In the genomic region with DNA sequence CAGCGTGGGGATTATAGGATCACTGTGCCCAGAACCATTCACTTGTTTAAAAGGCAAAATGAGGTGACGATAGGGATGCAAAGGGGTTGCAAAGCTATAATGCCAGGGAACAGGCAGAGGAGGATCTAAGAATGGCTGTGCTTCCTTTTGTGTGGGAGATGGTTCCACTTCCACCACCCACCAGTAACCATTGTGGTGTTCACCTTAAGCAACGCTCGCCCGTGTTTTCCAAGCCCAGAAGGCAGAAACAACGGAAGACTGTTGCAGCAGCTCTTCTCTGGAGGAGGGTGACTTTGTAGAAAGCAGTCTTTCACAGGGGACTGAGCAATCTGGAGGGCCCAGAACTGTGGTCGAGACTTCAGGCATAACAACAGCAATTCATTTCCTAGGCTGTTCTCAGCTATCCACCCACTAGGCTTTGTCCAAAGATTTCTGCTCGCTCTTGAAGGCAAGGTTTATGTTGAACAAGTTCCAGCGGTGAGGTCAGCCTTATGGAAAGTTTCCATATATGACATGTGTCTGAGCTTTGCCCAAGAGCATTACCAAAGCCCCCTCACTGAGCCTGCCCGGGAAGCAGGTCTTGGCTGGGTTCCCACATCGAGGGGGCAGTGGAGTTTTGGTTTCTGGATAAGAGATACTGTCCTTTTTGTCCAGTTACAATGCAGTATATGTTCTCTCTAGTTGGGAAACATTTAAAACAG, we compare ENCODE assay signal across 10 mouse cellular contexts. TPM values are rescaled to one million over a fixed set of nuclear protein-coding genes. Genes with fewer than 3 reads are reported as not detected.
DNase-seq lines count a peak whose midpoint lies in the region; ATAC-seq and TF ChIP-seq lines count a peak whose summit lies in the region.
"Had no signal": no experiment of that assay in that cellular context is flagged by ENCODE, and none has a peak within 500 bp of the region (broad histone marks: within the 10 kb centered on the region; RNA-seq: fewer than 3 reads in every experiment).

No protein-coding gene starts in this region.

- H3K27me3 ChIP-seq in forebrain, embryonic 16.5 days (replicated peaks; ENCODE audit: control insufficient read depth, insufficient read depth, low read length): no peaks in the 10 kb centered on the region
- no peaks in the 10 kb centered on the region for H3K27me3 ChIP-seq in forebrain, postnatal 0 days (ENCODE audit: insufficient read depth, low read length)
- H3K27me3 ChIP-seq in heart, embryonic 15.5 days: no peaks in the 10 kb centered on the region

- WGBS in forebrain, embryonic 16.5 days: 52% methylated on average over 11 of the region's 11 CpGs
- 50% methylated on average over 11 of the region's 11 CpGs for WGBS in forebrain, postnatal 0 days
- WGBS in heart, embryonic 15.5 days: 43% methylated on average over 11 of the region's 11 CpGs
- 30% methylated on average over 11 of the region's 11 CpGs for WGBS in olfactory bulb, adult 2 months

- H3K9ac ChIP-seq in forebrain, embryonic 16.5 days (replicated peaks; ENCODE audit: low read depth, low read length): no peak overlapping the region
- H3K9ac ChIP-seq in forebrain, postnatal 0 days: no peak overlapping the region
- no peak overlapping the region for H3K9ac ChIP-seq in heart, embryonic 15.5 days

- H3K36me3 ChIP-seq in forebrain, embryonic 16.5 days (ENCODE audit: control insufficient read depth, insufficient read depth): peaks cover 9% of the 10 kb centered on the region; the same call in 1 of the 2 replicates
- peaks cover 27% of the 10 kb centered on the region for H3K36me3 ChIP-seq in forebrain, postnatal 0 days (ENCODE audit: insufficient read depth)
- H3K36me3 ChIP-seq in heart, embryonic 15.5 days: peaks cover 3% of the 10 kb centered on the region; the same call in 1 of the 2 replicates

- H3K4me3 ChIP-seq in forebrain, embryonic 16.5 days (replicated peaks; ENCODE audit: low read length): no peak overlapping the region
- H3K4me3 ChIP-seq in forebrain, postnatal 0 days (ENCODE audit: low read depth, low read length): no peak overlapping the region
- H3K4me3 ChIP-seq in heart, embryonic 15.5 days: no peak overlapping the region
- no peak overlapping the region for H3K4me3 ChIP-seq in olfactory bulb, adult 2 months (ENCODE audit: insufficient read depth, low read depth, low read length)

- H3K4me1 ChIP-seq in forebrain, embryonic 16.5 days (replicated peaks; ENCODE audit: control insufficient read depth, insufficient read depth, low read length): 0 out of 2 replicates have a peak, but pooled peaks cover 4% of the 10 kb centered on the region
- no peaks in the 10 kb centered on the region for H3K4me1 ChIP-seq in forebrain, postnatal 0 days (ENCODE audit: insufficient read depth)
- peaks cover 25% of the 10 kb centered on the region for H3K4me1 ChIP-seq in heart, embryonic 15.5 days (replicated peaks)
- H3K4me1 ChIP-seq in olfactory bulb, adult 2 months (ENCODE audit: control insufficient read depth, insufficient read depth, low read length): peaks cover 10% of the 10 kb centered on the region; the same call in 1 of the 2 replicates

- TF ChIP-seq CTCF in forebrain, postnatal 0 days (IDR thresholded peaks at IDR 0.05; ENCODE audit: low read depth): no peak
- no peak for TF ChIP-seq CTCF in olfactory bulb, adult 2 months (IDR thresholded peaks at IDR 0.05; ENCODE audit: insufficient read depth, low read depth, low read length)

- peak; percentile 31; the same call in 1 of the 2 replicates for ATAC-seq in forebrain, embryonic 16.5 days
- ATAC-seq in forebrain, postnatal 0 days: no peak
- peak; percentile 86 for ATAC-seq in heart, embryonic 15.5 days (replicated peaks; ENCODE audit: insufficient number of reproducible peaks, insufficient read depth, low FRiP score, low read depth)

- H3K27ac ChIP-seq in forebrain, embryonic 16.5 days (ENCODE audit: low read length): 0 out of 2 replicates have a peak overlapping the region, but pooled peaks have one; percentile 12
- no peak overlapping the region for H3K27ac ChIP-seq in forebrain, postnatal 0 days (ENCODE audit: low read depth, low read length)
- H3K27ac ChIP-seq in heart, embryonic 15.5 days: peak overlapping the region; percentile 89
- peak overlapping the region; percentile 40; the same call in 1 of the 2 replicates for H3K27ac ChIP-seq in olfactory bulb, adult 2 months (ENCODE audit: insufficient read depth, low read depth, low read length)
- H3K27ac ChIP-seq: macrophage had no signal

- no peak for TF ChIP-seq POLR2A in olfactory bulb, adult 2 months (IDR thresholded peaks at IDR 0.05; ENCODE audit: insufficient read depth, low read depth, low read length)

- H3K4me2 ChIP-seq in forebrain, embryonic 16.5 days (ENCODE audit: low read length): no peak overlapping the region
- H3K4me2 ChIP-seq in forebrain, postnatal 0 days (ENCODE audit: low read depth): no peak overlapping the region
- H3K4me2 ChIP-seq in heart, embryonic 15.5 days: peak overlapping the region; percentile 14; the same call in 1 of the 2 replicates

- DNase-seq in forebrain, postnatal 0 days: no peak
- DNase-seq in testis, postnatal 10 days (ENCODE audit: low spot score): peak; percentile 76
- no peak for DNase-seq in testis, postnatal 14 days (ENCODE audit: low spot score)
- DNase-seq in thymus, postnatal 10 days (ENCODE audit: low spot score in 2 of 2): no peak
- DNase-seq in c-Kit-positive CD71-positive TER-119-positive erythroid progenitor cells, embryonic 14.5 days (ENCODE audit: low spot score): no peak

- no peaks in the 10 kb centered on the region for H3K9me3 ChIP-seq in forebrain, embryonic 16.5 days (ENCODE audit: control insufficient read depth, low read length)
- no peaks in the 10 kb centered on the region for H3K9me3 ChIP-seq in forebrain, postnatal 0 days (ENCODE audit: low read length)
- no peaks in the 10 kb centered on the region for H3K9me3 ChIP-seq in heart, embryonic 15.5 days (replicated peaks)

RNA-seq across cellular contexts. Expression of gene Actg2, which starts 5.8 kb away (rescaled TPM):
- polyA plus RNA-seq in forebrain, embryonic 16.5 days (2015; fragmentation: Nextera tagmentation; extraction: Ambion mirVana): 1.9 and 2.3 TPM in 2 replicates
- 0.38 and 2.2 TPM in 2 replicates for total RNA-seq in forebrain, postnatal 0 days (2014; rRNA removed)
- polyA plus RNA-seq in forebrain, postnatal 0 days (2015; fragmentation: Nextera tagmentation; extraction: Ambion mirVana): 1.0 and 1.6 TPM in 2 replicates
- polyA plus RNA-seq in heart, embryonic 15.5 days (2015; fragmentation: Nextera tagmentation; extraction: Ambion mirVana): 17.5 and 41.6 TPM in 2 replicates
- not detected in 2 replicates for polyA plus RNA-seq in olfactory bulb, adult 2 months (2012; ENCODE audit: insufficient read depth, insufficient read length, low replicate concordance, missing spikeins)
- total RNA-seq: common myeloid progenitor, adult 5-6 weeks had no signal
- polyA plus RNA-seq: macrophage had no signal

RNA-seq across cellular contexts. Expression of gene Stambp, which starts 30.6 kb away (rescaled TPM):
- polyA plus RNA-seq in forebrain, embryonic 16.5 days (2015; fragmentation: Nextera tagmentation; extraction: Ambion mirVana): 58.0 and 59.2 TPM in 2 replicates
- total RNA-seq in forebrain, postnatal 0 days (2014; rRNA removed): 11.2 and 13.9 TPM in 2 replicates
- 64.7 and 72.3 TPM in 2 replicates for polyA plus RNA-seq in forebrain, postnatal 0 days (2015; fragmentation: Nextera tagmentation; extraction: Ambion mirVana)
- polyA plus RNA-seq in heart, embryonic 15.5 days (2015; fragmentation: Nextera tagmentation; extraction: Ambion mirVana): 22.0 and 23.6 TPM in 2 replicates
- not detected in 2 replicates for polyA plus RNA-seq in olfactory bulb, adult 2 months (2012; ENCODE audit: insufficient read depth, insufficient read length, low replicate concordance, missing spikeins)

RNA-seq across cellular contexts. Expression of gene Dguok, which starts 35.1 kb away (rescaled TPM):
- polyA plus RNA-seq in forebrain, embryonic 16.5 days (2015; fragmentation: Nextera tagmentation; extraction: Ambion mirVana): 73.1 and 77.2 TPM in 2 replicates
- total RNA-seq in forebrain, postnatal 0 days (2014; rRNA removed): 35.3 and 44.5 TPM in 2 replicates
- polyA plus RNA-seq in forebrain, postnatal 0 days (2015; fragmentation: Nextera tagmentation; extraction: Ambion mirVana): 47.8 and 52.1 TPM in 2 replicates
- polyA plus RNA-seq in heart, embryonic 15.5 days (2015; fragmentation: Nextera tagmentation; extraction: Ambion mirVana): 48.2 and 61.0 TPM in 2 replicates
- not detected in 2 replicates for polyA plus RNA-seq in olfactory bulb, adult 2 months (2012; ENCODE audit: insufficient read depth, insufficient read length, low replicate concordance, missing spikeins)
